Mouse (Mus musculus): Measurements from ENCODE around the gene Gm5426.
"Not testable (repeated sequence)": the region's sequence is repeated elsewhere in the genome, so short reads cannot be mapped to it uniquely, and the experiment has no call there.

The Gm5426 gene

GRCm38 (mm10) chr10:96139274-96139673 lies 2.9 kb downstream of the Gm5426 start:
- not testable (repeated sequence) for DNase-seq

DNA sequence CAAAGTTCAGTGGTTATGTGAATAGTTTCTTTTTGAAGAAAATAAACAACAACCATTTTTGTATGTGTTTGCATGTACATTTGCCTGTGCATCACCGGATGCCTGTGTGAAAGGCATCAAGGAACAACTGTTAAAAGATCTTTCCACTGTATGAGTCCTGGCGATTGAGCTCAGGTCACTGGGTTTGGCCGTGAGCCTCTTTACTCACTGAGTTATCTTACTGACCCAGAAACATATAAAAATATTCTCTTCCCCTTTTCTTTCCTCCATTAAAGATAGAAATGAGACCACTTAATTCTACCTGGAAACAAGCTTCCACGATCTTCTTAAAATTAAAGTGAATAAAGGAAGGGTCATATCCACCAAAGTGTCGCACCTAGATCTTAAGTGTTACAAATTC lies 10.2 kb downstream of the Gm5426 start:
- no peak for DNase-seq

DNA sequence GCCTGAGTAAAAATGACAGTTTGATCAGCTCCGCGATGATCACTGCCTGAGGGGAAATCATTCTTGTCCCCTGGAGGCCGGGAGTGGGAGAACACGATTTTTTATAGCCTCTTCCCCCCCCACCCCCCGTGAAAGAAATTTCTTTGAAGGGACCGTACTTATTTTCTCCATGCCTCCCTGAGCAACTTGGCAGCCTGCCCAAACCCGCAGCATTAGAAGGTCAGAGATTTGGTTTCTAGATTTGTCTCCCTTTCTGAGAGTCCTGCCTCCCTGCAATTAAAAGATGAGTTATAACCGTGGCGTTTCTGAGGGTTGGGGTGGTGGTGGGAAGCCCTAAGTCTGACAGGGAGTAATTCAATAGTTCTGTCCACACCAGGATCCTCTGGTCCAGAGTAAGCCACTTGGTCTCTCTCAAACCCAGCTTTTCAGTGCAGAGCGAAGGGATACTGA lies 11.9 kb downstream of the Gm5426 start:
- DNase-seq: no peak

GRCm38 (mm10) chr10:96150401-96151116 lies 14.2 kb downstream of the Gm5426 start:
- no peak for DNase-seq

DNA sequence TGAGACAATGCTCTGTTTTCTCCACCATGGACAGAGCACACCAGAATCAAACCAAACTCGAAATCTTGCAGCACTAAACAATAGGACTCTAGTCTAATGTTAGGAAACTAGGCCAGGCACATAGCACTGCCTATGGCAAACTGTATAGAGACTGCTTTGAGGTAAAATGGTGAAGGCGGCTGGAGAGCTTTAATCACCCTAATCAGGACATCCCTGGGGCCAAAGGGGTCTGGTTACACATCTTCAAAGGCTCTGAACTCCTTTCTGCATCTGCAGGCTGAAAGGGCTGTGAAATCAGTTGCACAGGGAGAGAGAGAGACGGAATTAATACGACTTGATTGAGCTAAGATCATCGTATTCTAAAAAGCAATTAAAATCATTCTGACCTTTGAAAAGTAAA lies 16.9 kb downstream of the Gm5426 start:
- no peak for DNase-seq

DNA sequence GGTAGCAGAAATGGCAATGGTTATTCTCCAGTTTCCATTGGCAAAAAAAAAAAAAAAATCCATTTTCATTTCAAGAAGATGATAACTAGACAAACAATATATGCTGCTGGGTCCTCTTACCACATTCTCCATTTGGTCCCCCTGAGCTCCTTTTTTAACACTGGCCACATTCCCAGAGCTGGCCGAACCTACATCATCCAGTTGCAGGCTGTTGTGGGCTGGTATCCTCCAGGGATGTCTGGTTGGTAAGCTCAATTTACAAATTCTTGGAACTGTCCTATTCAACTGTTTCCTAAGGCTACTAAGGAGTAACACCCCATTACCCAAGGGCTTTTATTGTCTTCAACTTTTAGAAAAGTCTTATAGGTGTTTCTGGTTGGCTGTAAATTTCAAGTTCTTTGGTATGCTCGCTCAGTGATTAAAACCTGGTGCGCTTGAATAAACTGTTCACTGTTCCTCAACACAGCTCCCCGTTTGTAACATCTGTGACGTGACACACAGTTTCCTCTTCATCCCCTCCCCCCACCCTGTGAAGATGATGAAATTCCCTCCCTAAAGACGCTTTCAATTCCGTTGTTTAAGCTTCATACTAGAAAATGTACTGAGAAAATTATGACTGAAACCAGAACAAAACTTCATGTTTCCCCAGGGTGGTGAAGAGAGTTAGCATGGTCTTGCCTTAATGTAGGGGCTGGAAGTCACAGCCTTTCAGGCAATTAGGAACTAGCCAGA lies 26.7 kb downstream of the Gm5426 start:
- no peak for DNase-seq

DNA sequence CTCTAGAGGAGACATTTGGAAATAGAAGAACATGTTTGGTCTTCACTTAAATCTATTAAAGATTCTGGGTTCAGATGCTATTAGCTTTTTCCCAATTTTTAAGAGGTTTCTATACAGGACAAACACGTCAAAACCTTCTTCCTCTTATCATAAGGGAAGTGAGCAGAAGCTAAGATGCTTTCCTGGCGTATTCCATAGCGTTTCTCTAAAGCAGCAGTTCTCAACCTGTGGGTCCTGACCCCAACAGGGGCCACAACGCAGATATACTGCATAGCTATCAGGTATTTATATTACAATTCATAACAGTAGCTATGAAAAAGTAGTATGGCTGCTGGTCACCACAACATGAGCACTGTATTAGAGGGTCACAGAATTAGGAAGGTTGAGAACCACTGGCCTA lies 27.4 kb downstream of the Gm5426 start:
- DNase-seq: no peak

GRCm38 (mm10) chr10:96165260-96165659 lies 28.9 kb downstream of the Gm5426 start:
- DNase-seq: peak in 1 of 2 experiments; percentile 21

- DNase-seq: no peak
Observed at GRCm38 (mm10) chr10:96168998-96169397, 32.6 kb downstream of the Gm5426 start.

- no peak for DNase-seq
Observed at GRCm38 (mm10) chr10:96171546-96171945, 35.1 kb downstream of the Gm5426 start.

- DNase-seq: no peak
Observed at GRCm38 (mm10) chr10:96172964-96173363, 36.6 kb downstream of the Gm5426 start.

- no peak for DNase-seq
Observed at GRCm38 (mm10) chr10:96173771-96174170, 37.4 kb downstream of the Gm5426 start.

- no peak for DNase-seq
Observed at GRCm38 (mm10) chr10:96176916-96177315, 40.5 kb downstream of the Gm5426 start.

DNA sequence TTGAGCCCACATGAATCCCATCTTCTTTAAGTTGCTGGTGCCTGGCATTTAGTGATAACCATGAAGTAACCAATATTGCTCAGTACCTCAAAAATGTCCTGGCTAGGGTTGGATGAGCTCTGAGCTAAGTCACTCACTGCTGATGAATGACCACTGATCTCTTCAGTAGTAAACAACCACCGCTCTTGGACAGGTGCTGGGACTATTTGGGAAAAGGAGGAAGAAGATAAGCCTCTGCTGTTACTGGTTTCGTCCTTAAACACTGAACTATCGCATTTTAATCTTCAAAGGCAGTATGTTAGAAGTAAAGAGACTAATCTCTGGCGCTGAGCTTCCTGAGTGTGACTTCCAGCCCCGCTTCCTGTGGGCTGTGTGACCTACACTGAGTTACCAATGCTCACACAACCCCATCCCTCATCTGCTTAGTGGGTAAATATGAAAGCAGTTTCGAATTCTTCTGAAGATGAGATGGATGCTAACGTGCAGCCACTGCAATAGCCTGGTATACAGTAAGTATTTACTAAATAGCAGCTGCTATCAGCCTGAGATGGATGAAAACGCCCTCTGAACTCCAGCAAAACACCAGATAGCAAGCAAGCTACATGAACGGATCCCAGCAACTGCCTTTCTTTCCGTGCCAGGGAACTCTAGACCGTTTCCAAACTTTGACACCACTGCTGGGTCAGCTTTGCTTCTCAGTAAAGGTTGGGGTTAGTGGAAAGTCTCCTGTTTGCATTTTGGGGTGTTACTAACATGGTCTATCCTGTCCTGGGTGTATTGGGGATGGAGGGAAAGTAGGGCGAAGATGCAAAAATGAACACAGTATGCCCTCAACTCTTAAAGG lies 44.4 kb downstream of the Gm5426 start:
- peak; percentile 56 to 74 for DNase-seq

- peak; percentile 59 to 71 for DNase-seq
Observed at GRCm38 (mm10) chr10:96181398-96181790, 45.0 kb downstream of the Gm5426 start.

DNA sequence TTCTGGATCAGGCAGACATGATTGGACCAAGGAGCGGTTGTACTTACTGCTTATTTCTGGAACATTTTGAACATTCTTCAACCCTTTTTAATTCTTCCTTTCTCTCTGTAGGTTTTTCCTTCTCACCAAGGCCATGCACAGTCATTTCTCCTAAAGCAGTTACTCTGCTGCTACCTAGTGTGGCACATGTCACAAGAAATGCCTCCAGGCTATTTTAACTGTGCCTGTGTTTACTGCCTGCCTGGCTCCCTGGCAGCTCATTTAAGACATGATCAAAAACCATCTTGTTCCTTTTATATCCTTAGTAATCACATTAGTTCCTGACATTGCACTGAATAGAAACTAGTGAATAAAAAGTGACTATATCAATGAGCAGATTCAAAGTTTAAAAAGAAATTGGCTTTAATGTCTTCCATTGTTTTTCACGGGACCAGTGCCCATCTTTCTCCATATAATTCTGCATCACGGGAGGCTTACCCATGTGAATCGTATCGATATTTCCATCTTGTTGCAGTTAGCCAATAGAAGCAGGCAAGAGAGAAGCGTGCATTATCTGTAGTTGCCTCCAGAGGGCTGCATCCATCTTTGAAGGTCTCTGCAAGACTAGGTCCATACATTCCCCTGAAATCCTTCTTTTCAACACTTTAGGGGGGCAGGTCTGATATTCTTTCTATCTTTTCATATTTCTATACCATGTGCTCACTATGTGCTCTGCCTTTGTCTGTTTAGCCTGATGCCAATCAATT lies 45.7 kb downstream of the Gm5426 start:
- DNase-seq: no peak

- DNase-seq: no peak
Observed at GRCm38 (mm10) chr10:96185026-96185425, 48.6 kb downstream of the Gm5426 start.

- no peak for DNase-seq
Observed at GRCm38 (mm10) chr10:96185601-96186000, 49.2 kb downstream of the Gm5426 start.

Data from thymus, postnatal 36 days (tissue).